Mouse (Mus musculus): Measurements from ENCODE around the gene Gm1673.
"Not testable (repeated sequence)": the region's sequence is repeated elsewhere in the genome, so short reads cannot be mapped to it uniquely, and the experiment has no call there.

Gm1673 gene

GRCm38 (mm10) chr5:33983309-33984121 lies at the start of gene Gm1673:
Gene Gm1673, plus strand, starts transcription at chr5:33983433.
- peak; percentile 75 for DNase-seq

GRCm38 (mm10) chr5:33934081-33934480 lies 49.2 kb upstream of the Gm1673 start:
- no peak for DNase-seq

GRCm38 (mm10) chr5:33934877-33935276 lies 48.4 kb upstream of the Gm1673 start:
- DNase-seq = no peak

DNA sequence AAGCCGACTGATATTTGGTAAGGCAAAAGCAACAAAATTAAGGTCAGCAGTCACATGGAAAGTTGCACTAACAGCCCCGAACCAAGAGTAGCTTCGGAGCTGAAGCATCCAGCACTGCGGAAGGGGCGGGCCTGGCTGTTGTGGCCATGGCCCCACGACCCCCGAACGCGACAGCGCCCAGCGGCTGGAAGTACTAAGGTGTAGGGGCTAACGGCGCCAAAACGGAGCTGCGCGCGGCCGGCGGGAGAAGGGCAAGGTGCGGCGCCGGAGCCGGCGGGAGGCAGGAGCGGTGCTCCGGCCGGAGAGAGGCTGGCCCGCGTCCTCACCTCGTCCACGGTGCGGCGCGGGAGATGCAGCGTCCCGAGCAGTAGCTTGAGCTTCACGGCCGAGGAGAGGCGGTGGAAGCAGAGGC lies 47.5 kb upstream of the Gm1673 start:
- peak; percentile 55 for DNase-seq

DNA sequence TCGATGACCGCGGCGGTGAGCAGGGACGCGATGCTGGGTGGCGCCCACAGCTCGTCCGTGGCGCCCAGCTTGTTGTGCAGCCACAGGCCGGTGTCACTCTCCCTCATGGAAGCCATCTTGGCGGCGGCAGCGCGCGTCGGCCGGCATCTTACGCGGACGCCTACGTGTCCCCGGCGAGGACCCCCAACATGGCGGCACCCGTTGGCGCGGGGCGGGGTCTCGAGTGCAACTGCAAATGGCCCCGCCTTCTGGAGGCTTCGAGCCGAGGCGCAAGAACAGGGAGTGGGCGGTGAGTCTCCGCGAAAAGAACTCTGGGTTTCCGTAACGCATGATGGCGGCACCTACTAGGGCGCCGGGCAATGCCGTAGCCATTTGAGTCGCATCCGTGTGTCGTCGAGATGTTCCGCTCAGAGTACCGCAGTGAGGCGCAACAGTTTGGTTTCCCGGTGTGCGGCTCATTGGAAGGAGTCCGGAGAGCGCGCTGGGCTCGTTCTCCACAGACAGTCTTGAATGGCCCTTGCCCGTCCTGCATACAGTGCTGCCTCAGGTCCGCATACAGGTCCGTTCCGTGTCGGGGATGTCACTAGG lies 47.0 kb upstream of the Gm1673 start, which contains the start of gene Nelfa:
TSS of gene Nelfa (minus strand) at position 294 of the 588 bp plus-strand sequence.
- DNase-seq = peak; percentile 98

DNA sequence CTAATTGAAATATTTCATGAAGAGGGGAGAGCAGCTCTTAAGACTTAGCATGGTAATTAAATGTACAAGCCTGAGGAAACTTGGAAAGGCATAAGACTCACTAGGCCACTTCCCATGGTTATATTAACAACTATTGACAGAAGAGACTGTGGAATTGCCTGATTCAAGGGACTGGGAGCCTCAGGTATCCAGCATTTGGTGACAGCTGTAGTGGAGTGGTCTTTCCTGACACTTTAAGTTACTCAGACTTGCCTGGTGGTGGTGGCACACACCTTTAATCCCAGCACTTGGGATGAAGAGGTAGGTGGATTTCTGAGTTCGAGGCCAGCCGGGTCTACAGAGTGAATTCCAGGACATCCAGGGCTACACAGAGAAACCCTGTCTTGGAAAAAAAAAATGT lies 46.0 kb upstream of the Gm1673 start:
- no peak for DNase-seq

GRCm38 (mm10) chr5:33938448-33938847 lies 44.8 kb upstream of the Gm1673 start:
- no peak for DNase-seq

GRCm38 (mm10) chr5:33947035-33947434 lies 36.2 kb upstream of the Gm1673 start:
- not testable (repeated sequence) for DNase-seq

GRCm38 (mm10) chr5:33948314-33948713 lies 34.9 kb upstream of the Gm1673 start:
- DNase-seq = no peak

DNA sequence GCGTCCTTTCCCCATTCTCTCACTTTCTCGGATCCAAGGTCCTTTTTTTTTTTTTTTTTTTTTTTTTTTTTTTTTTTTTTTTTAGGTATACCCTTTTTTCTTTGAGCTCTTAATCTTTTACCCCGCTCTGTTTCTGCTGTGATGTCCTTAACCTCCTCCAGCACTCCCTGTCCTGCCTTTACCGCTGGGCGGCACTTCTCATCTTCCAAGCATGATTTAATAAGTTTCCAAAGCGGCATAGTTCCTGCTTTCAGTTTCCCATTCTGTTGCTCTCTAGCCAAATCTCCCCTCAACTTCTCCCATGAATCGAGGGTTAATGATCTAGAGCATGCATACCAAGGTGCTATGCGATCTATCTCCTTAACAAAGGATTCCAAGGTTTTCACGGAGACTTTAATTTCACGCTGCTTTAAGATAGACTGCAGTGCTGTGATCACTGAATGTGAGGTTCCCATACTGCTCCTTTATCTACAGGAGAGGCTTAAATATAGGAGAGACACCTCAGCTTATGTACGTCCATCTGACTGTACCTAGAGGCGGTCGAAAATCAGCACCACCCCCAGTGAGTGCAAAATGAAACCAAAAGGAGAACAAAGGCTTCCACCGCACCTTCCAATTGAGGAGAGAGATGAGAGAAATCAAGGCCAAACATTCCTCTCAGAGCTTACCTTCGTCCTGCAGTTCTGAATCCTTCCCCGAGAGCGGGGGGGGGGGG lies 29.6 kb upstream of the Gm1673 start:
- DNase-seq = no peak

- peak; percentile 77 for DNase-seq
These were observed 28.9 kb upstream of the Gm1673 start for GRCm38 (mm10) chr5:33954354-33954753.

GRCm38 (mm10) chr5:33955868-33956267 lies 27.4 kb upstream of the Gm1673 start:
- DNase-seq = no peak

GRCm38 (mm10) chr5:33959382-33959781 lies 23.9 kb upstream of the Gm1673 start:
- no peak for DNase-seq

DNA sequence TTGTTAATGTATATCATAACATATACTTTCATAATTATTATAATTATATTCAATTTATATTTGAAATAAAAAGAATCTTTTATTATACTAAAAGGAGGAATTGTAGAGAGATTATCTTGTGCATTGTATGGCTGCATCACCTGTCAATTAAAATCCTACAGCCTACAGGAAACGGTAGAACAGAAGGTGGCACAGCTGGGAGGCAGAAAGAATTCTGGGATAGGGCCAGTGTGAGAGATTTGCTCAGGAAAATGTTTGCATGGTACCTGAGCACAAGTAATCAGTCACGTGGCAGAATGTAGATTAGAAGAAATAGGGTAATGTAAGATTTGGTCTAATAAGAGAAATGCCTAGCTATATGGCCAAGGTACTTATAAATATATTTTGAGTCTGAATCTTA lies 8.5 kb upstream of the Gm1673 start:
- no peak for DNase-seq

DNA sequence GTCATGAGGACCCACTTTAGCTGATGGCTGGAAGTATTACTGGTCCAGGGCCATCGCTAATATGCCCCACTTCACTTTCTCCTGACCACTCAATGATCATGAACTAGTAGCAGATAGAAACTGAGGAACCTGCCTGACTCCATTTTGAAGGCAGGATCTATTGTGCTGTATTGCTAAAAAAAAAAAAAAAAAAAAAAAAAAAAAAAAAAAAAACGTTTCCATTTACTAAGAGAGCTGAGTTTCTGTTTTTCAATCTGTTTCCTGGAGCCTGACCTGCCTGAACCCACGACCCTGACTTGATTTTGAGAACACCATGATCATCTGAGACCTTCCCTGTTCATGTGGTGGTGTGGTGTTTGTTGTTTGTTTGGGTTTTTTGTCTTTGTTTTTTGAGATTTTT lies 7.0 kb upstream of the Gm1673 start:
- no peak for DNase-seq

DNA sequence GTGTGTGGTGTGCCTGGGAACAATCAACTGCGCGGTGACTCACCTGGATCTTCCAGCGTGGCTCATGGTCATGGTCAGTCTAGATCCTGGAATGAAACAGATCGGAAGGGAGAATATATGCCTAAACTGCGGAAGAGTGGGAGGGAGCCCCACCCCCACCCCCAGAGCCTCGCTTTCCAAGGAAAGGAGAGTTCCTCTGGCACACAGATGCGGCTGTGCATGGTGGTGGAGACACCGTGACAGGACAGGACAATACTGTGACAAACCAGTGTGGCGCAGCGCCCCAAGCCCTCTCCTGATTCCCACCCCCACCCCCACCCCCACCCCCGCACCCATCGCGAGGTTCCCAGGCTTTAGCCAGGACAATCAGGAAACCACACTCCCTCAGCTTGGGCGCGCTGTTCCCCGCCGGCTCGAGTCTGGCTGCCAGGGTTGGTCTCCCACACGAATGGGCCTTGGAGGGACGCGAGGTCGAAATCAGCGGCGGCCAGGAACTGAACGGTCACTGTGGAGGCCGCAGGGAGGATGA lies 438 bp upstream of the Gm1673 start:
- DNase-seq = no peak

- DNase-seq = peak; percentile 51
These were observed 11.7 kb downstream of the Gm1673 start for GRCm38 (mm10) chr5:33994671-33995625.

GRCm38 (mm10) chr5:33995843-33996693 lies 12.8 kb downstream of the Gm1673 start, which contains the start of gene Nat8l:
Gene Nat8l, plus strand, starts transcription at chr5:33995984.
- DNase-seq = peak; percentile 30

DNA sequence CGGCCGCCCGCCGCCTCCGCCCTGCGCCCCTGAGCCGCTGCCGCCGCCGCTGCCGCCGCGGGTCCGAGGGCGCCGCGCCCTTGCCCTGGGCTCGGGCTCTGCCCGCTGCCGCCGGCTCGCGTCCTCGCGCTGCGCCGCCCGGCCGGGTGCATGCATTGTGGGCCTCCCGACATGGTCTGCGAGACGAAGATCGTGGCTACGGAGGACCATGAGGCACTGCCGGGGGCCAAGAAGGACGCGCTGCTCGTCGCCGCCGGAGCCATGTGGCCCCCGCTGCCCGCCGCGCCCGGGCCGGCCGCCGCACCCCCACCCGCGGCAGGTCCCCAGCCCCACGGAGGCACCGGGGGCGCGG lies 13.4 kb downstream of the Gm1673 start:
- DNase-seq = no peak

- DNase-seq = peak; percentile 59
These were observed 14.0 kb downstream of the Gm1673 start for GRCm38 (mm10) chr5:33997051-33997741.
